Mouse (Mus musculus): ENCODE results near the gene Dolk. TPM values are rescaled to one million over a fixed set of nuclear protein-coding genes. Genes with fewer than 3 reads are reported as not detected.

Gene Dolk
- total and polyA plus RNA-seq, 3 experiments: 18.5 to 21.7 TPM; not detected in 1

- H3K9ac ChIP-seq (ENCODE audit: control insufficient read depth, low read depth, low read length, poor library complexity, severe bottlenecking): no peak overlapping the region
- no peak overlapping the region for H3K4me3 ChIP-seq (ENCODE audit: control insufficient read depth in 1 of 2, insufficient read depth in 1 of 2, low read depth in 2 of 2, low read length in 2 of 2)
- no peaks in the 10 kb centered on the region for H3K9me3 ChIP-seq (replicated peaks; ENCODE audit: insufficient read depth, low read length)
- no peaks in the 10 kb centered on the region for H3K79me2 ChIP-seq (ENCODE audit: control insufficient read depth, insufficient read depth, low read length, poor library complexity)
- no peaks in the 10 kb centered on the region for H3K4me1 ChIP-seq (ENCODE audit: control insufficient read depth in 1 of 2, insufficient read depth in 2 of 2, low read length in 2 of 2)
- TF ChIP-seq TCF12 (IDR thresholded peaks at IDR 0.05; ENCODE audit: low read depth, low read length) (no peak), ELF1 (IDR thresholded peaks at IDR 0.05; ENCODE audit: low read depth, low read length) (no peak), TAL1 (IDR thresholded peaks at IDR 0.05; ENCODE audit: low read length) (no peak), MAX (IDR thresholded peaks at IDR 0.05; ENCODE audit: low read length) (no peak), POLR2AphosphoS2 (IDR thresholded peaks at IDR 0.05; ENCODE audit: low read length) (no peak), NRF1 (IDR thresholded peaks at IDR 0.05; ENCODE audit: insufficient read depth, low read depth, low read length, poor library complexity, severe bottlenecking) (no peak), USF1 (IDR thresholded peaks at IDR 0.05; ENCODE audit: low read depth, low read length) (no peak), MXI1 (IDR thresholded peaks at IDR 0.05; ENCODE audit: low read depth, low read length) (no peak), ZNF384 (IDR thresholded peaks at IDR 0.05; ENCODE audit: low read depth, low read length) (no peak), KAT2A (conservative IDR thresholded peaks at IDR 0.05; ENCODE audit: low read depth, low read length) (no peak), RCOR1 (IDR thresholded peaks at IDR 0.05; ENCODE audit: low read depth, low read length) (no peak), TBP (IDR thresholded peaks at IDR 0.05; ENCODE audit: low read depth, low read length) (no peak), BHLHE40 (IDR thresholded peaks at IDR 0.05; ENCODE audit: borderline replicate concordance, low read depth, low read length) (no peak), GABPA (IDR thresholded peaks at IDR 0.05; ENCODE audit: low read depth, low read length) (no peak), CHD1 (IDR thresholded peaks at IDR 0.05; ENCODE audit: low read depth, low read length) (no peak)
- no peak overlapping the region for H3K27ac ChIP-seq (ENCODE audit: control insufficient read depth, low read depth, low read length)
- no peak for DNase-seq (ENCODE audit: low read depth, low spot score)
- no peaks in the 10 kb centered on the region; a peak in 1 of 4 replicates for H3K36me3 ChIP-seq (ENCODE audit: control insufficient read depth in 1 of 2, insufficient read depth in 2 of 2, low read length in 2 of 2)
- no peaks in the 10 kb centered on the region for H3K27me3 ChIP-seq (ENCODE audit: control insufficient read depth in 1 of 2, insufficient read depth in 2 of 2, low read length in 2 of 2)
Measured at GRCm38 (mm10) chr2:30258600-30258999, 27.5 kb downstream of the Dolk start.

- no peak for DNase-seq (ENCODE audit: low read depth, low spot score)
- Histone ChIP-seq H3K9me3 (replicated peaks; ENCODE audit: insufficient read depth, low read length) (no peaks in the 10 kb centered on the region), H3K4me1 (ENCODE audit: control insufficient read depth in 1 of 2, insufficient read depth in 2 of 2, low read length in 2 of 2) (no peaks in the 10 kb centered on the region), H3K9ac (ENCODE audit: control insufficient read depth, low read depth, low read length, poor library complexity, severe bottlenecking) (no peak overlapping the region), H3K27ac (ENCODE audit: control insufficient read depth, low read depth, low read length) (no peak overlapping the region), H3K36me3 (ENCODE audit: control insufficient read depth in 1 of 2, insufficient read depth in 2 of 2, low read length in 2 of 2) (no peaks in the 10 kb centered on the region; a peak in 1 of 4 replicates), H3K79me2 (ENCODE audit: control insufficient read depth, insufficient read depth, low read length, poor library complexity) (no peaks in the 10 kb centered on the region), H3K27me3 (ENCODE audit: control insufficient read depth in 1 of 2, insufficient read depth in 2 of 2, low read length in 2 of 2) (no peaks in the 10 kb centered on the region), H3K4me3 (ENCODE audit: control insufficient read depth in 1 of 2, insufficient read depth in 1 of 2, low read depth in 2 of 2, low read length in 2 of 2) (no peak overlapping the region)
- TF ChIP-seq GABPA (IDR thresholded peaks at IDR 0.05; ENCODE audit: low read depth, low read length): no peak
- TF ChIP-seq SMC3 (IDR thresholded peaks at IDR 0.05; ENCODE audit: low read depth, low read length): no peak
- TF ChIP-seq BHLHE40 (IDR thresholded peaks at IDR 0.05; ENCODE audit: borderline replicate concordance, low read depth, low read length): no peak
- TF ChIP-seq MEF2A (IDR thresholded peaks at IDR 0.05; ENCODE audit: extremely low read depth, insufficient replicate concordance, low read depth, low read length, poor library complexity, severe bottlenecking): no peak
- no peak for TF ChIP-seq CHD1 (IDR thresholded peaks at IDR 0.05; ENCODE audit: low read depth, low read length)
- no peak for TF ChIP-seq RAD21 (IDR thresholded peaks at IDR 0.05; ENCODE audit: low read depth, low read length)
- no peak for TF ChIP-seq USF1 (IDR thresholded peaks at IDR 0.05; ENCODE audit: low read depth, low read length)
- no peak for TF ChIP-seq MXI1 (IDR thresholded peaks at IDR 0.05; ENCODE audit: low read depth, low read length)
- TF ChIP-seq GATA1 (IDR thresholded peaks at IDR 0.05; ENCODE audit: low read depth, low read length): no peak
- TF ChIP-seq POLR2AphosphoS5 (IDR thresholded peaks at IDR 0.05; ENCODE audit: borderline replicate concordance, low read depth, low read length): no peak
- TF ChIP-seq USF2 (IDR thresholded peaks at IDR 0.05; ENCODE audit: borderline replicate concordance in 1 of 2, insufficient read depth in 1 of 2, low read depth in 1 of 2, low read length in 2 of 2): no peak
- no peak for TF ChIP-seq ZNF384 (IDR thresholded peaks at IDR 0.05; ENCODE audit: low read depth, low read length)
- TF ChIP-seq HCFC1 (IDR thresholded peaks at IDR 0.05; ENCODE audit: low read depth, low read length): no peak
- TF ChIP-seq SIN3A (IDR thresholded peaks at IDR 0.05; ENCODE audit: low read length): no peak
- TF ChIP-seq CHD2 (IDR thresholded peaks at IDR 0.05; ENCODE audit: low read length): no peak
- TF ChIP-seq ETS1 (IDR thresholded peaks at IDR 0.05; ENCODE audit: low read depth, low read length): no peak
- no peak for TF ChIP-seq E2F4 (IDR thresholded peaks at IDR 0.05; ENCODE audit: borderline replicate concordance, low read depth, low read length)
Measured at GRCm38 (mm10) chr2:30257699-30258460, 28.3 kb downstream of the Dolk start.
